Mouse (Mus musculus) embryonic fibroblast, embryonic 13.5 days (primary cell): Measurements from ENCODE around the gene Gm4756.

ENCODE experiments used
- CTCF ChIP-seq: IDR thresholded peaks from 2 replicates; pipeline ENCODE4 v1.5.1; 2011; ENCODE audit warnings: mild to moderate bottlenecking, control low read depth, low read length, moderate library complexity, borderline replicate concordance; ENCODE audit not compliant: insufficient read depth
- POLR2A ChIP-seq: IDR thresholded peaks from 2 replicates; pipeline ENCODE4 v1.6.1; 2011; ENCODE audit warnings: low read depth, mild to moderate bottlenecking, control low read depth, low read length, moderate library complexity

DNA sequence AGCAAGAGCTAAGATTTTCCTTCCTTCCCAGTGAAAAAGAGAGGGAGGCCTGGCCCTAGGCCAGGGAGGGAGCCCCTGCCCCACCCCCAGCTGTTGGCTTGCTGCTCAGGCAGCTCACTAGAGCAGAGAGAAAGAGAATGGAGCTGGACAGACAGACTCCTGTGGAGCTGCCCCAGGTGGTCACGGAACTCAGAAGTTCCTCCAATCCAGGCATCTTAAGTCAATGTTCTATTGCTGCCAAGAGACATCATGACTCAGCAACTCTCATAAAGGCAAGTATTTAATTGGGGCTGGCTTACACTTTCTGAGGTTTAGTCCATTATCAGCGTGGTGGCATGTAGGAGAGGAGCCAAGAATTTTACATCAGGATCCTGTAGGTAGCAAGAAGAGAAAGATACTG, 25.4 kb upstream of the Gm4756 start:
- TF ChIP-seq CTCF (no peak), POLR2A (no peak)
